In genomic region chr7:125964087-125964607, GRCm38 (mm10) we compare ENCODE assay signal across 22 mouse cellular contexts.
"Had no signal": no experiment of that assay in that cellular context is flagged by ENCODE, and none has a peak within 500 bp of the region (broad histone marks: within the 10 kb centered on the region; RNA-seq: fewer than 3 reads in every experiment).

No protein-coding gene starts in this region.

- H3K9me3 ChIP-seq: limb, embryonic 10.5 days; limb, embryonic 13.5 days; liver, embryonic 13.5 days; megakaryocyte, embryonic 14.5 days; neural tube, embryonic 12.5 days; neural tube, embryonic 15.5 days had no signal

- H3K36me3 ChIP-seq: limb, embryonic 10.5 days; limb, embryonic 13.5 days; liver, embryonic 13.5 days; neural tube, embryonic 12.5 days; neural tube, embryonic 15.5 days had no signal

- H3K27ac ChIP-seq: limb, embryonic 10.5 days; limb, embryonic 13.5 days; liver, embryonic 13.5 days; neural tube, embryonic 12.5 days; neural tube, embryonic 15.5 days; stomach, postnatal 0 days had no signal

- H3K27me3 ChIP-seq: limb, embryonic 13.5 days; neural tube, embryonic 12.5 days; neural tube, embryonic 15.5 days had no signal

- H3K4me1 ChIP-seq: limb, embryonic 13.5 days; liver, embryonic 13.5 days; megakaryocyte, embryonic 14.5 days had no signal

- H3K4me3 ChIP-seq: limb, embryonic 10.5 days; limb, embryonic 13.5 days; liver, embryonic 13.5 days; megakaryocyte, embryonic 14.5 days; neural tube, embryonic 12.5 days; neural tube, embryonic 15.5 days had no signal

- ATAC-seq: intestine, embryonic 16.5 days; lung, postnatal 0 days had no signal

- DNase-seq: kidney, adult 18-20 months; kidney, adult 9 months; kidney, postnatal 14 days; kidney, postnatal 4 days; liver; liver, embryonic 13.5 days; lung, adult 2 months; lung, postnatal 36 days; right cerebral cortex, adult 18-20 months; right cerebral cortex, postnatal 14 days; right cerebral cortex, postnatal 4 days; thymus, adult 2 months; thymus, postnatal 14 days; thymus, postnatal 4 days had no signal

- H3K9ac ChIP-seq: limb, embryonic 13.5 days; liver, embryonic 13.5 days; neural tube, embryonic 12.5 days; neural tube, embryonic 15.5 days had no signal

- H3K4me2 ChIP-seq: limb, embryonic 13.5 days; liver, embryonic 13.5 days; neural tube, embryonic 12.5 days; neural tube, embryonic 15.5 days had no signal
